Mouse (Mus musculus) neural tube, embryonic 11.5 days (tissue): ENCODE results near the gene Rhox13. TPM values are rescaled to one million over a fixed set of nuclear protein-coding genes. Genes with fewer than 3 reads are reported as not detected.

Experiments
- polyA plus RNA-seq: library from polyadenylated mRNA; unstranded; fragments of >200 nt; fragmentation: Nextera tagmentation; extraction: Ambion mirVana; gene quantifications from 2 replicates; pipeline ENCODE4 v1.2.1, GENCODE M21; 2014

The Rhox13 gene
- polyA plus RNA-seq, 1 experiment from 2014 or later, result not detected

Other genes with a start within 250 kb of the Rhox13 start
- not detected in 2 replicates for gene Rhox8, start 242.3 kb upstream of the Rhox13 start, polyA plus RNA-seq
- gene Rhox7b, start 224.0 kb upstream of the Rhox13 start, polyA plus RNA-seq, result not detected in 2 replicates
- not detected in 2 replicates for gene Rhox9, start 219.4 kb upstream of the Rhox13 start, polyA plus RNA-seq
- not detected in 2 replicates for gene Btg1-ps1, start 102.4 kb upstream of the Rhox13 start, polyA plus RNA-seq
- gene Btg1-ps2, start 78.1 kb upstream of the Rhox13 start, polyA plus RNA-seq, result not detected in 2 replicates
- gene Rhox10, start 54.7 kb upstream of the Rhox13 start, polyA plus RNA-seq, result not detected in 2 replicates
- gene Rhox11, start 36.1 kb upstream of the Rhox13 start, polyA plus RNA-seq, result not detected in 2 replicates
- not detected in 2 replicates for gene Rhox12, start 10.3 kb upstream of the Rhox13 start, polyA plus RNA-seq
- 9.3 and 10.0 TPM in 2 replicates for gene Zbtb33, start 68.6 kb downstream of the Rhox13 start, polyA plus RNA-seq
- gene Tmem255a, start 131.2 kb downstream of the Rhox13 start, polyA plus RNA-seq, result 28.1 and 28.8 TPM in 2 replicates
- gene Atp1b4, start 195.0 kb downstream of the Rhox13 start, polyA plus RNA-seq, result not detected in 2 replicates